Mouse (Mus musculus): ENCODE measurements at regions not wholly inside any gene's neighbourhood (a gene's known extent, or its start where the extent isn't known, plus 50 kb on each side); places are given as distances from the start of the nearest gene placed in this dataset.
A peak's percentile ranks its signal among the peaks of the same experiment; 100 is the strongest.

DNA sequence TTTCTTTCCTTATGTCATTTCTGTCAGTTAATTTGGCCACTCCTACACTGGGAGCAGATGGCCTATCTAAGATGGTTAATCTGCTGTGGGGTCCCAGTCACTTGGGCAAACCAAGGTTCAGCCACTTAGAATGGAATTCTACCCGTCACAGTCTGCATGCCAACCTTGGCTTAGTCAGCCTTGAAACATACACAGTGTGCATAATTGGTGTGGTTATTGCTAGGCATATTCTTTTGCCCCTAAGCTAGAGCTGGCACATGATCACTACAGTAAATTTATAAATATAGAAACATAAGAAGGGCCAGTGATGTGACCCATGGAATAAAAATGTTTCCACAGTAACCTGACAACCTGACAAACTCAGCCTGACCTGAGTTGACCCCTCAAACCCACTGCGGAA, 130.7 kb upstream of the Pgrmc2 start:
- DNase-seq (ENCODE audit: low read depth): no peak
- TF ChIP-seq POLR2A (IDR thresholded peaks at IDR 0.05; ENCODE audit: borderline replicate concordance, extremely low read depth, insufficient read depth, insufficient read length, poor library complexity, severe bottlenecking): no peak
- no peak for TF ChIP-seq CTCF (IDR thresholded peaks at IDR 0.05; ENCODE audit: borderline replicate concordance, extremely low read depth, insufficient read depth, insufficient read length)

DNA sequence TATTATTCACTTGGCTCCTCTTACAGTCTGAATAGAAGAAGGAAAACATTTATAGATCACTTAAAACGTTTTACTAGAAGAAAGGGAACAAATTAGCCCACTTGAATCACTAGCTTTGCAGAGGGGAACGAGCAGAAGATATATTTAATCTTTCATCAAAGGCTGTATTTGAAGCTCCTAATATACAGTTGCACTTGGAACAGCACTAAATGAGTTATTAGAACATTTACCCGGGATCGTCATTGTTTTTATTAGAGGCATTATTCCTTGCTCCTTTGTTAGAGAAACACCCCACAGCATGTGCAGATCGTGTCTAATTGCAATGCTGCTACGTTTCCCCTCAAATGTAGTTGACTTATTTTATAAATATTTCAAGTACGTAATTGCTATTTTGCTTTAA, 127.5 kb upstream of the Pgrmc2 start:
- TF ChIP-seq POLR2A (IDR thresholded peaks at IDR 0.05; ENCODE audit: borderline replicate concordance, extremely low read depth, insufficient read depth, insufficient read length, poor library complexity, severe bottlenecking) (no peak), CTCF (IDR thresholded peaks at IDR 0.05; ENCODE audit: borderline replicate concordance, extremely low read depth, insufficient read depth, insufficient read length) (no peak)
- peak; percentile 31 for DNase-seq (ENCODE audit: low read depth)

- peak; percentile 18 for DNase-seq (ENCODE audit: low read depth)
- TF ChIP-seq CTCF (IDR thresholded peaks at IDR 0.05; ENCODE audit: borderline replicate concordance, extremely low read depth, insufficient read depth, insufficient read length): no peak
- TF ChIP-seq POLR2A (IDR thresholded peaks at IDR 0.05; ENCODE audit: borderline replicate concordance, extremely low read depth, insufficient read depth, insufficient read length, poor library complexity, severe bottlenecking): no peak
Observed at GRCm38 (mm10) chr3:41202895-41203294, 120.0 kb upstream of the Pgrmc2 start.

DNA sequence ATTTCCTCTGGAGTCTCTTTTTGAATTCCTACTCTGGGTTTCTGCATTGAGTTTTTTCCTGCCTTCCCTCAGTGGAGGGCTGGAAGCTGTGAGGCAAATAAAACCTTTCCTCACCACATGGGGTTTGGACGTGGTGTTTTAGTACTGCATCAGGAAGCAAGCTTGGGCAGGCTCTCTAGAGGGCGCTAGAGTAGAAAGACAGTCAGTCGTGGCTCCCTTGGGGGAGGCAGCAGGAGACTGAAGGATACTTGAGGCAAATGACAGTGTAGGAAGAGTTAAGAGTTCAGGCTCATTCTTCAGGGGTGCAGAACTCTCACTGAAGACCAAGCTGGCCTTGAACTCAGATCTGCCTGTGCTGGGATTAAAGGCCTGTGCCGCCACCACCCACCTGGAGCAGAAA, 118.9 kb upstream of the Pgrmc2 start:
- no peak for TF ChIP-seq POLR2A (IDR thresholded peaks at IDR 0.05; ENCODE audit: borderline replicate concordance, extremely low read depth, insufficient read depth, insufficient read length, poor library complexity, severe bottlenecking)
- TF ChIP-seq CTCF (IDR thresholded peaks at IDR 0.05; ENCODE audit: borderline replicate concordance, extremely low read depth, insufficient read depth, insufficient read length): peak; percentile 28; the same call in 1 of the 2 replicates
- DNase-seq (ENCODE audit: low read depth): peak; percentile 36

- no peak for DNase-seq (ENCODE audit: low read depth)
- TF ChIP-seq CTCF (IDR thresholded peaks at IDR 0.05; ENCODE audit: borderline replicate concordance, extremely low read depth, insufficient read depth, insufficient read length) (no peak), POLR2A (IDR thresholded peaks at IDR 0.05; ENCODE audit: borderline replicate concordance, extremely low read depth, insufficient read depth, insufficient read length, poor library complexity, severe bottlenecking) (no peak)
Observed at GRCm38 (mm10) chr3:41200026-41200425, 117.2 kb upstream of the Pgrmc2 start.

GRCm38 (mm10) chr3:41198216-41198976, 115.5 kb upstream of the Pgrmc2 start:
- TF ChIP-seq CTCF (IDR thresholded peaks at IDR 0.05; ENCODE audit: borderline replicate concordance, extremely low read depth, insufficient read depth, insufficient read length) (no peak), POLR2A (IDR thresholded peaks at IDR 0.05; ENCODE audit: borderline replicate concordance, extremely low read depth, insufficient read depth, insufficient read length, poor library complexity, severe bottlenecking) (no peak)
- peak; percentile 90 for DNase-seq (ENCODE audit: low read depth)

- peak; percentile 76 for DNase-seq (ENCODE audit: low read depth)
- TF ChIP-seq CTCF (IDR thresholded peaks at IDR 0.05; ENCODE audit: borderline replicate concordance, extremely low read depth, insufficient read depth, insufficient read length) (no peak), POLR2A (IDR thresholded peaks at IDR 0.05; ENCODE audit: borderline replicate concordance, extremely low read depth, insufficient read depth, insufficient read length, poor library complexity, severe bottlenecking) (no peak)
Observed at GRCm38 (mm10) chr3:41195113-41195975, 112.5 kb upstream of the Pgrmc2 start.

DNA sequence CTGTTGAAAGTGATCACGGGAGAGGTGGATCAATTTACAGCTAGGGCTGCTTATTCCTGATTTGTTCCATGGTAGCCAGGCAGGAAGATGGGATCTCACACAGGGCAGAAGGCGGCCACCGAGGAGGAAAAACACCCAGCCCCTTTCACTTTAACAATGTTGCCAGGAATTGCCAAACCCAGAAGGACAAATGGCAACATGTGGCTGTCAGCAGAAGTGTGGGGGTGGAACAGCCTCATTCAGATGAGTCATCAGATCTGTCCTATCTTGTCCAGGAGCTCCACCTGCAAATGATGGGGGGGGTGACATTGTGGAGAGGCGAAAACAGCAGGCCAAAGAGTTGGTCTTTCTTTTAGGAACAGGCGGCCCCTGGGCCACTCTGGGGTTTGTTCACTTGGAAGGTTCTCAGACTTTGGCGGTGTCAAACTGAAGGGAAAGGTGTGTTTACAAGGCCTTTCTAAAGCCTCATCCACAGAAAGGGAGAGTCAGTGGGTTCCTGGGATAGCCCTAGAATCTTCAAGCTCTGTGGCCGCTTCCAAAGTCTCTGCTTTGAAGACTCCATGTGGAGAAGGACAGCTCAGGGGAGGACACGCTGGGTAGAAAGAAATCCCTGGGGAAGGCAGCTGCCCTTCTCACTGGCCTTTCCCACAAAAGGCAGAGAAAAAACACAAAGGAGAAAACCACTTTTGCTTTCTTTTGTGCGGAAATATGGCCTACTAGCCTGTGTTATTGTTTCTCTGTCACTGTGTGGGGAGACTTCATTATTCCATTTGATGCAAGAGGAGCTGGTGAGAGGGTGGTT, 111.7 kb upstream of the Pgrmc2 start:
- no peak for DNase-seq (ENCODE audit: low read depth)
- TF ChIP-seq POLR2A (IDR thresholded peaks at IDR 0.05; ENCODE audit: borderline replicate concordance, extremely low read depth, insufficient read depth, insufficient read length, poor library complexity, severe bottlenecking) (no peak), CTCF (IDR thresholded peaks at IDR 0.05; ENCODE audit: borderline replicate concordance, extremely low read depth, insufficient read depth, insufficient read length) (no peak)

- TF ChIP-seq CTCF (IDR thresholded peaks at IDR 0.05; ENCODE audit: borderline replicate concordance, extremely low read depth, insufficient read depth, insufficient read length): no peak
- TF ChIP-seq POLR2A (IDR thresholded peaks at IDR 0.05; ENCODE audit: borderline replicate concordance, extremely low read depth, insufficient read depth, insufficient read length, poor library complexity, severe bottlenecking): no peak
Observed at GRCm38 (mm10) chr3:41185305-41186097, 102.7 kb upstream of the Pgrmc2 start.

DNA sequence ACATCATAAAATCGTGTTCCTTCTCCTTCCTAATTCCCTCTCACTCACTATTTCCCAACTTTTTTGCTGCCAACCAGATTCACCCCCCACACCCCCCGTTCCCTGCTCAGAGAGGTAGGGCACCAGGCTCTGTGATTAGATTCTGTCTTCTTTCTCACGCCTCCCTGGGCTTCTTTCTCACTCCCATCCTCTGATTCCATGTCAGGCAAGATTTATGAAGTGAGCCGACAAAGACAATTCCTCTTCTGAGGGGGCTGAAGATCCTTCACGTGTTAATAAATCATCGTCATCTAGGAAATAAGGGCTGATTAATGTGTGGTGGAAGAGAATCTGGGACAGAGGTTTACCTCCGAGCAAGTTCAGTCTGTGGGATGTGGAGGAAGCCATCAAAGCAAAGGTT, 101.5 kb upstream of the Pgrmc2 start:
- TF ChIP-seq CTCF (IDR thresholded peaks at IDR 0.05; ENCODE audit: borderline replicate concordance, extremely low read depth, insufficient read depth, insufficient read length) (no peak), POLR2A (IDR thresholded peaks at IDR 0.05; ENCODE audit: borderline replicate concordance, extremely low read depth, insufficient read depth, insufficient read length, poor library complexity, severe bottlenecking) (no peak)

More at GRCm38 (mm10) chr3:41185305-41186097, 102.7 kb upstream of the Pgrmc2 start:
- no peak for DNase-seq (ENCODE audit: low read depth)

More for the DNA sequence above, 101.5 kb upstream of the Pgrmc2 start:
- DNase-seq (ENCODE audit: low read depth): no peak

Measured in brain, embryonic 14.5 days (tissue).